Comparison of ENCODE assay signal across 22 mouse cellular contexts in genomic region chr8:34331673-34332072, GRCm38 (mm10).
"Had no signal": no experiment of that assay in that cellular context is flagged by ENCODE, and none has a peak within 500 bp of the region (broad histone marks: within the 10 kb centered on the region; RNA-seq: fewer than 3 reads in every experiment).

No protein-coding gene starts in this region.

- ATAC-seq: liver, postnatal 0 days; lung, postnatal 0 days; midbrain, embryonic 15.5 days had no signal

- H3K4me3 ChIP-seq: limb, embryonic 12.5 days; limb, embryonic 15.5 days; midbrain, embryonic 12.5 days; midbrain, embryonic 15.5 days; neural tube, embryonic 12.5 days; neural tube, embryonic 15.5 days had no signal

- H3K4me1 ChIP-seq: limb, embryonic 15.5 days had no signal

- H3K4me2 ChIP-seq: limb, embryonic 12.5 days; limb, embryonic 15.5 days; liver, embryonic 11.5 days; lung, embryonic 14.5 days; midbrain, embryonic 12.5 days; midbrain, embryonic 15.5 days; neural tube, embryonic 12.5 days; neural tube, embryonic 15.5 days had no signal

- H3K27me3 ChIP-seq: limb, embryonic 15.5 days; midbrain, embryonic 15.5 days; neural tube, embryonic 12.5 days; neural tube, embryonic 15.5 days had no signal

- H3K9me3 ChIP-seq: limb, embryonic 12.5 days; limb, embryonic 15.5 days; midbrain, embryonic 12.5 days; midbrain, embryonic 15.5 days; neural tube, embryonic 12.5 days; neural tube, embryonic 15.5 days had no signal

- H3K9ac ChIP-seq: limb, embryonic 12.5 days; limb, embryonic 15.5 days; liver, embryonic 14.5 days; liver, postnatal 0 days; lung, embryonic 14.5 days; midbrain, embryonic 12.5 days; midbrain, embryonic 15.5 days; neural tube, embryonic 12.5 days; neural tube, embryonic 15.5 days had no signal

- DNase-seq: kidney, postnatal 14 days; kidney, postnatal 4 days; left cerebral cortex, postnatal 4 days; liver, postnatal 0 days; lung, embryonic 14.5 days; right cerebral cortex, adult 18-20 months; right cerebral cortex, postnatal 14 days; right cerebral cortex, postnatal 4 days; thymus, adult 2 months; thymus, postnatal 14 days; thymus, postnatal 4 days had no signal

- H3K36me3 ChIP-seq: limb, embryonic 12.5 days; limb, embryonic 15.5 days; midbrain, embryonic 12.5 days; midbrain, embryonic 15.5 days; neural tube, embryonic 12.5 days; neural tube, embryonic 15.5 days had no signal

- H3K27ac ChIP-seq: limb, embryonic 12.5 days; limb, embryonic 15.5 days; liver, embryonic 14.5 days; macrophage; midbrain, embryonic 12.5 days; midbrain, embryonic 15.5 days; neural tube, embryonic 12.5 days; neural tube, embryonic 15.5 days; stomach, postnatal 0 days had no signal
